Mouse (Mus musculus) MEL (cell line): Measurements from ENCODE around the gene Rgs5. TPM values are rescaled to one million over a fixed set of nuclear protein-coding genes. Genes with fewer than 3 reads are reported as not detected.

Experiments
- DNase-seq: peaks from one replicate; pipeline ENCODE4 v3.0.0; 2011; ENCODE audit warnings: low read depth, low spot score
- H3K27ac ChIP-seq: 2 replicates; pipeline ENCODE4 v1.5.1; 2012; ENCODE audit warnings: low read depth, mild to moderate bottlenecking, control low read depth, low read length, moderate library complexity; ENCODE audit not compliant: control insufficient read depth
- H3K27me3 ChIP-seq, 2 experiments: fragments of 150-350 bp in 1 of 2; sonication (generic) in 1 of 2; 2 replicates each; pipeline ENCODE4 v1.6.1; 2012; ENCODE audit warnings: low read length in 2 of 2, mild to moderate bottlenecking in 2 of 2, improper control_type of control experiment in 1 of 2, moderate library complexity in 1 of 2; ENCODE audit not compliant: insufficient read depth in 2 of 2, control insufficient read depth in 1 of 2
- H3K36me3 ChIP-seq, 2 experiments: 2 replicates each; pipeline ENCODE4 v1.6.1; 2012 to 2014; ENCODE audit warnings: low read length in 2 of 2, improper control_type of control experiment in 1 of 2, inconsistent platforms in 1 of 2, mild to moderate bottlenecking in 1 of 2; ENCODE audit not compliant: insufficient read depth in 2 of 2, control insufficient read depth in 1 of 2
- H3K4me1 ChIP-seq, 2 experiments: fragments of 150-350 bp in 1 of 2; sonication (generic) in 1 of 2; 2 replicates each; pipeline ENCODE4 v1.6.1; 2012; ENCODE audit warnings: low read length in 2 of 2, improper control_type of control experiment in 1 of 2, mild to moderate bottlenecking in 1 of 2; ENCODE audit not compliant: insufficient read depth in 2 of 2, control insufficient read depth in 1 of 2
- H3K4me3 ChIP-seq, 2 experiments: fragments of 150-350 bp in 1 of 2; sonication (generic) in 1 of 2; 2 replicates each; pipeline ENCODE4 v1.5.1; 2012; ENCODE audit warnings: low read depth in 2 of 2, low read length in 2 of 2, mild to moderate bottlenecking in 2 of 2, moderate library complexity in 2 of 2, control low read depth in 1 of 2, improper control_type of control experiment in 1 of 2; ENCODE audit not compliant: control insufficient read depth in 1 of 2, insufficient read depth in 1 of 2
- H3K79me2 ChIP-seq: 2 replicates; pipeline ENCODE4 v1.6.1; 2012; ENCODE audit warnings: mild to moderate bottlenecking, low read length, moderate library complexity; ENCODE audit not compliant: control insufficient read depth, poor library complexity, insufficient read depth
- H3K9ac ChIP-seq: 2 replicates; pipeline ENCODE4 v1.6.1; 2012; ENCODE audit warnings: low read depth, mild to moderate bottlenecking, control low read depth, low read length, moderate library complexity; ENCODE audit not compliant: control insufficient read depth, poor library complexity, severe bottlenecking
- H3K9me3 ChIP-seq: fragments of 150-350 bp; sonication (generic); replicated peaks from 2 replicates; pipeline ENCODE4 v1.6.1; 2012; ENCODE audit warnings: mild to moderate bottlenecking, low read length, improper control_type of control experiment, moderate library complexity; ENCODE audit not compliant: insufficient read depth
- CHD2 ChIP-seq: IDR thresholded peaks from 2 replicates; pipeline ENCODE4 v1.6.1; 2011; ENCODE audit warnings: low read length, improper control_type of control experiment
- ELF1 ChIP-seq: IDR thresholded peaks from 2 replicates; pipeline ENCODE4 v1.6.1; 2014; ENCODE audit warnings: low read depth, mild to moderate bottlenecking, inconsistent platforms, low read length, improper control_type of control experiment, moderate library complexity
- EP300 ChIP-seq, 2 experiments: IDR thresholded peaks; 2 replicates each; pipeline ENCODE4 v1.6.1; 2011; ENCODE audit warnings: improper control_type of control experiment in 2 of 2, low read length in 2 of 2, low read depth in 1 of 2, mild to moderate bottlenecking in 1 of 2
- ETS1 ChIP-seq: IDR thresholded peaks from 2 replicates; pipeline ENCODE4 v1.6.1; 2012; ENCODE audit warnings: low read depth, mild to moderate bottlenecking, inconsistent platforms, low read length, improper control_type of control experiment, moderate library complexity
- GABPA ChIP-seq: IDR thresholded peaks from 2 replicates; pipeline ENCODE4 v1.6.1; 2012; ENCODE audit warnings: low read depth, mild to moderate bottlenecking, inconsistent platforms, low read length, improper control_type of control experiment, moderate library complexity
- HCFC1 ChIP-seq: IDR thresholded peaks from 2 replicates; pipeline ENCODE4 v1.6.1; 2012; ENCODE audit warnings: low read depth, mild to moderate bottlenecking, inconsistent platforms, low read length, improper control_type of control experiment, moderate library complexity
- JUND ChIP-seq: IDR thresholded peaks from 2 replicates; pipeline ENCODE4 v1.6.1; 2011; ENCODE audit warnings: low read depth, mild to moderate bottlenecking, improper control_type of control experiment, low read length
- MAX ChIP-seq: IDR thresholded peaks from 2 replicates; pipeline ENCODE4 v1.6.1; 2011; ENCODE audit warnings: low read length, improper control_type of control experiment
- MAZ ChIP-seq: IDR thresholded peaks from 2 replicates; pipeline ENCODE4 v1.6.1; 2012; ENCODE audit warnings: low read depth, mild to moderate bottlenecking, inconsistent platforms, low read length, improper control_type of control experiment
- MEF2A ChIP-seq: IDR thresholded peaks from 2 replicates; pipeline ENCODE4 v1.6.1; 2014; ENCODE audit warnings: low read depth, mild to moderate bottlenecking, inconsistent platforms, low read length, improper control_type of control experiment; ENCODE audit not compliant: poor library complexity, insufficient replicate concordance, severe bottlenecking; ENCODE audit errors: extremely low read depth
- MXI1 ChIP-seq: IDR thresholded peaks from 2 replicates; pipeline ENCODE4 v1.6.1; 2011; ENCODE audit warnings: mild to moderate bottlenecking, low read depth, low read length, improper control_type of control experiment
- MYB ChIP-seq: IDR thresholded peaks from 2 replicates; pipeline ENCODE4 v1.6.1; 2011; ENCODE audit warnings: mild to moderate bottlenecking, low read depth, low read length, improper control_type of control experiment
- NELFE ChIP-seq: IDR thresholded peaks from 2 replicates; pipeline ENCODE4 v1.6.1; 2011; ENCODE audit warnings: low read depth, low read length, improper control_type of control experiment
- NRF1 ChIP-seq: IDR thresholded peaks from 2 replicates; pipeline ENCODE4 v1.6.1; 2014; ENCODE audit warnings: low read depth, mild to moderate bottlenecking, inconsistent platforms, low read length, improper control_type of control experiment, moderate library complexity; ENCODE audit not compliant: poor library complexity, insufficient read depth, severe bottlenecking
- POLR2A ChIP-seq, 2 experiments: IDR thresholded peaks; 2 replicates each; pipeline ENCODE4 v1.6.1; 2011 to 2012; ENCODE audit warnings: low read length in 2 of 2, mild to moderate bottlenecking in 2 of 2, control low read depth in 1 of 2, improper control_type of control experiment in 1 of 2, low read depth in 1 of 2, moderate library complexity in 1 of 2; ENCODE audit not compliant: control insufficient read depth in 1 of 2, insufficient read depth in 1 of 2, poor library complexity in 1 of 2
- POLR2AphosphoS2 ChIP-seq: IDR thresholded peaks from 2 replicates; pipeline ENCODE4 v1.6.1; 2011; ENCODE audit warnings: low read length, improper control_type of control experiment
- POLR2AphosphoS5 ChIP-seq: IDR thresholded peaks from 2 replicates; pipeline ENCODE4 v1.6.1; 2012; ENCODE audit warnings: low read depth, borderline replicate concordance, mild to moderate bottlenecking, inconsistent platforms, low read length, moderate library complexity, mixed read lengths
- RAD21 ChIP-seq: IDR thresholded peaks from 2 replicates; pipeline ENCODE4 v1.6.1; 2011; ENCODE audit warnings: mild to moderate bottlenecking, low read depth, low read length, improper control_type of control experiment
- RCOR1 ChIP-seq: IDR thresholded peaks from 2 replicates; pipeline ENCODE4 v1.6.1; 2012; ENCODE audit warnings: low read depth, mild to moderate bottlenecking, inconsistent platforms, low read length, improper control_type of control experiment
- SIN3A ChIP-seq: IDR thresholded peaks from 2 replicates; pipeline ENCODE4 v1.6.1; 2012; ENCODE audit warnings: low read length, improper control_type of control experiment, inconsistent platforms
- SMC3 ChIP-seq: IDR thresholded peaks from 2 replicates; pipeline ENCODE4 v1.6.1; 2011; ENCODE audit warnings: low read depth, low read length, improper control_type of control experiment
- TAL1 ChIP-seq: IDR thresholded peaks from 2 replicates; pipeline ENCODE4 v1.6.1; 2012; ENCODE audit warnings: mild to moderate bottlenecking, inconsistent platforms, low read length, moderate library complexity, mixed read lengths
- TCF12 ChIP-seq: IDR thresholded peaks from 2 replicates; pipeline ENCODE4 v1.6.1; 2014; ENCODE audit warnings: low read depth, mild to moderate bottlenecking, inconsistent platforms, low read length, improper control_type of control experiment, moderate library complexity
- UBTF ChIP-seq: IDR thresholded peaks from 2 replicates; pipeline ENCODE4 v1.6.1; 2012; ENCODE audit warnings: low read depth, mild to moderate bottlenecking, inconsistent platforms, low read length, improper control_type of control experiment, moderate library complexity, borderline replicate concordance; ENCODE audit not compliant: insufficient read depth
- USF1 ChIP-seq: IDR thresholded peaks from 2 replicates; pipeline ENCODE4 v1.6.1; 2014; ENCODE audit warnings: low read depth, mild to moderate bottlenecking, inconsistent platforms, low read length, improper control_type of control experiment, moderate library complexity
- ZC3H11A ChIP-seq: IDR thresholded peaks from 2 replicates; pipeline ENCODE4 v1.6.1; 2012; ENCODE audit warnings: low read depth, mild to moderate bottlenecking, inconsistent platforms, low read length, improper control_type of control experiment
- ZMIZ1 ChIP-seq: IDR thresholded peaks from 2 replicates; pipeline ENCODE4 v1.6.1; 2012; ENCODE audit warnings: low read depth, mild to moderate bottlenecking, inconsistent platforms, low read length, improper control_type of control experiment, moderate library complexity
- ZNF384 ChIP-seq: IDR thresholded peaks from 2 replicates; pipeline ENCODE4 v1.6.1; 2012; ENCODE audit warnings: low read depth, mild to moderate bottlenecking, inconsistent platforms, low read length, improper control_type of control experiment
- polyA plus RNA-seq, 2 experiments: library from polyadenylated mRNA; stranded (reverse) in 1 of 2; unstranded in 1 of 2; fragments of >175 nt in 1 of 2; fragments of >200 nt in 1 of 2; gene quantifications; 2 replicates each; pipeline versions ENCODE4 v1.2.1 to v1.2.4; 2012; ENCODE audit warnings: low replicate concordance in 2 of 2, low read depth in 1 of 2; ENCODE audit not compliant: insufficient read length in 2 of 2, insufficient read depth in 1 of 2, missing spikeins in 1 of 2
- total RNA-seq: library from RNA; depleted of rRNA; stranded (reverse); fragments of 300-350 nt; gene quantifications from 2 replicates; pipeline ENCODE4 v1.2.3, GENCODE M21; 2012

Gene Rgs5
- total and polyA plus RNA-seq, 3 experiments: not detected

DNA sequence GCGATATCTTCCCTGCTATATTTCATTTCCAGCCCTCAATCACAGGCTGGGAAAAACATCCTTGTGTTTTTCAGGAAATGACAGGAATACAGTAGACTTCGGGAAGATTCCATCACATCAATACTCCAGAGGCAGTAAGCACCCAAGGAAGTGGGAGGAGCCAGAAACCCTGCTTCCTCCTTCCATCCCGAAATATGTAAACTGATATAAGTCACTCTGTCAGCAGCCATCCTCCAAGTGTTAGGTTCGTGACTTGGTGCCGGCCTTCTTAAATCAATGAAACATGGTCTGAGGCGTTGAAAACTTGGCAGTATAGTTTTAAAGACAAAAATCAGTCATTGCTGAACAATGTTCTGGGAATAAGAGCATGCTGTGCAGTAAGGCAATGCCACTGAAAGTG is 80.8 kb downstream of the Rgs5 start:
- Histone ChIP-seq H3K9me3 (no peaks in the 10 kb centered on the region), H3K9ac (no peak overlapping the region), H3K4me1 (no peaks in the 10 kb centered on the region), H3K27ac (no peak overlapping the region), H3K36me3 (no peaks in the 10 kb centered on the region), H3K27me3 (no peaks in the 10 kb centered on the region), H3K79me2 (no peaks in the 10 kb centered on the region), H3K4me3 (no peak overlapping the region)
- no peak for DNase-seq
- no peak for TF ChIP-seq ZMIZ1
- no peak for TF ChIP-seq MYB
- TF ChIP-seq RCOR1: no peak
- TF ChIP-seq CHD2: no peak
- TF ChIP-seq TAL1: no peak
- TF ChIP-seq EP300 (IDR thresholded peaks at IDR 0.05; ENCODE audit: low read depth in 1 of 2, low read length in 2 of 2): no peak
- no peak for TF ChIP-seq NRF1
- TF ChIP-seq MAX: no peak
- TF ChIP-seq ETS1: no peak
- TF ChIP-seq NELFE: no peak
- TF ChIP-seq ELF1: no peak
- no peak for TF ChIP-seq MXI1
- TF ChIP-seq ZC3H11A: no peak
- TF ChIP-seq GABPA: no peak
- no peak for TF ChIP-seq SIN3A
- TF ChIP-seq UBTF: no peak

DNA sequence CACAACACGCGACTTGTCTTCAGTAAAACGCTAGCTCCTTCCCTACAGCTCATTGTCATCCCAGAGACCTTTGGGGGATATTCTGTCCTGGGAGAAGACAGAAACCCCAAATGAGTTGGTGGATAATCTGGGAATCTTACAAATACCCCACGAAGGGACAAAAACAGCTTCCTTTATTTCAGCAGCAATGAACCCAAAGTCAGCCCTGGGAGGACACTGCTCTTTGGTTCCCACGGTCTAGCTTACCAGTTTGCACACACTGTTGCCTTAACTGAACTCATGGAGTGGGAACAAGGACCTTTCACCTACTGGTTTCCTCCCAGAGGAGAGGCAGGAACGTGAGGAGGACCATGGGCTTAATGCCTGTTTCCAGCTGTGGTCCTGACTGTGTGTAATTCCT is 81.9 kb downstream of the Rgs5 start:
- Histone ChIP-seq H3K4me3 (no peak overlapping the region), H3K4me1 (no peaks in the 10 kb centered on the region), H3K36me3 (no peaks in the 10 kb centered on the region), H3K9me3 (no peaks in the 10 kb centered on the region), H3K27ac (no peak overlapping the region), H3K27me3 (no peaks in the 10 kb centered on the region), H3K9ac (no peak overlapping the region), H3K79me2 (no peaks in the 10 kb centered on the region)
- no peak for DNase-seq
- TF ChIP-seq MAZ (no peak), SMC3 (no peak), RAD21 (no peak), ZMIZ1 (no peak), EP300 (IDR thresholded peaks at IDR 0.05; ENCODE audit: low read depth in 1 of 2, low read length in 2 of 2) (no peak), POLR2AphosphoS5 (no peak), RCOR1 (no peak), JUND (no peak), USF1 (no peak), HCFC1 (no peak), POLR2A (IDR thresholded peaks at IDR 0.05; ENCODE audit: control insufficient read depth in 1 of 2, insufficient read depth in 1 of 2, low read depth in 1 of 2, low read length in 2 of 2, poor library complexity in 1 of 2) (no peak), ZC3H11A (no peak), POLR2AphosphoS2 (no peak), MYB (no peak), ZNF384 (no peak), TCF12 (no peak), MEF2A (no peak), SIN3A (no peak)
